Mouse (Mus musculus): ENCODE measurements around the gene Nkiras2. TPM values are rescaled to one million over a fixed set of nuclear protein-coding genes. Genes with fewer than 3 reads are reported as not detected.
"Not testable (repeated sequence)": the region's sequence is repeated elsewhere in the genome, so short reads cannot be mapped to it uniquely, and the experiment has no call there.

The Nkiras2 gene
- polyA plus RNA-seq, 1 experiment from 2014 or later = 19.7 TPM

DNA sequence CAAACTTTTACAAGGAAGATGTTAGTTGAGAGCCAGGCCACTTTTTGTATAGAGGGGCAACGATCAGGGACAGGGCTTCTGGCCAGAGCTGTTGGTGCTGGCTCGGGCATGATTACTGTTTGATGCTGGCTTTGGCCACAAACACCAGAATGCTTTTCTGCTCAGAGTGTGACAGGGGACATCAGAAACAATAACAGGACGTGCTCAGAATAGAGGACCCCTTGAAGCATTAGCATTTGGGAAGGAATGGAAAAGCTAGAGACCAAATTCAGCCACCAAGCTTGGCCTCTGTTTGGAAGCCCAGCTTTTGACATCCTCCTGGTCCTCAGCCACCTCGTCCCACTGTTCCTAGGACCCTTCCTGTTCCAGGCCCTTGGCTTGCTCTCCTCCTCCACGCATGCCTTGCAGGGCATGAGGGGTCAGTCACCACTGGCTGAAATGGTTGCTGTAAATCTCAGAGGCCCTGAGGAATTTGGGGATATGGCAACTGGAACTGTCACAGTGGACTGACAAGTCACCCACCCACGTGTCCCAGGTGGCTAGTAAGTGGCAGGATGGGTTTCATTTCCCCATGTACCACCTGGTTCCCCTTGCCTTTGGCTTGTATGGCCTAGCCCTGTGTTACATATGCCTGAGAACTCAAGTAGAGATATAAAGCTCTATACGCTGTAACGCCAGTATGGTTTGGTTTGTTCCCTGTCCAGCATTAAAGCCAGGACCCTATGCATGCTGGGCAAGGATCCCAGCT is 41.0 kb upstream of the Nkiras2 start:
- peaks cover 3% of the 10 kb centered on the region; the same call in 1 of the 2 replicates for H3K36me3 ChIP-seq (ENCODE audit: control insufficient read depth, insufficient read depth)
- ATAC-seq (ENCODE audit: low read depth) = no peak
- no peak overlapping the region for H3K4me2 ChIP-seq (ENCODE audit: low read depth, low read length)
- H3K9me3 ChIP-seq (replicated peaks; ENCODE audit: control insufficient read depth, low read length) = no peaks in the 10 kb centered on the region
- H3K27ac ChIP-seq (ENCODE audit: low read length) = no peak overlapping the region
- peaks cover 14% of the 10 kb centered on the region for H3K4me1 ChIP-seq (ENCODE audit: control insufficient read depth, low read depth, low read length)
- no peak overlapping the region for H3K4me3 ChIP-seq (ENCODE audit: low read depth, low read length)
- WGBS (ENCODE audit: insufficient replicate concordance) = 72% methylated on average over 8 of the region's 8 CpGs
- H3K9ac ChIP-seq (ENCODE audit: low read depth, low read length) = no peak overlapping the region
- no peaks in the 10 kb centered on the region for H3K27me3 ChIP-seq (ENCODE audit: control insufficient read depth, insufficient read depth, low read depth, low read length)

DNA sequence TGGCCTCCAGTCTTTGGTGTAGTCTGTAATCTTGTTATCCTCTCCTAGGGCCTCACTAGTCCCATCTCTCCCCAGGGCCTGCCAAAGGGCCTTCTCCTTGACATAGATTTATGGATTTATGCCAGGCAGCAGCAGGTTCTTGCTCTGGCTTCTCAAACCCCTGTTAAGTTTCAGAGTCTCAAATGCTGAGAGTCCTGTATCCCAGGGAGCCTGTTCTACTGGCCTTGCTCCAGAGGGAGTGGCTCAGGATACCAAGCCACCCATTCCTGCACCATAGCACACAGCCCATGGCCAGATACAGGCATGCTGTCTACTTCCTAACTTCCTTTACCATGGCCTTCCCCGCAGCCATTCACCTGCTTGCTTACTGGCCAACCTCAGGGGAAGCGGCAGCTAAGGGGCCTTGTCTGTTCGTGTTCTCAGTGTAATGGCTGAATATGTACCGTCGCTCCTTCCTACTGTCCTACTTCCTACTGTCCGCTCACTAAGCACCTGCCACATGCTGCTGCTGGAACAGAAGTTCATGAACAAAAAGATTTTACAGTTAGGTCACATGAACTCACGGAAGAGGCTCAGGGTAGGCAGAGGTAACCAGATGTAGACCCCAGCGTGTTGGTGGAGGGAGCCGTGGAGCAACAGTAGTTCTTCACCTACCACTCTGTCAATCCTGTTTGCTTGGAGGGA is 39.8 kb upstream of the Nkiras2 start:
- Histone ChIP-seq H3K4me3 (ENCODE audit: low read depth, low read length) (no peak overlapping the region), H3K36me3 (ENCODE audit: control insufficient read depth, insufficient read depth) (peaks cover 14% of the 10 kb centered on the region), H3K9ac (ENCODE audit: low read depth, low read length) (no peak overlapping the region), H3K9me3 (replicated peaks; ENCODE audit: control insufficient read depth, low read length) (no peaks in the 10 kb centered on the region), H3K27me3 (ENCODE audit: control insufficient read depth, insufficient read depth, low read depth, low read length) (no peaks in the 10 kb centered on the region), H3K4me1 (ENCODE audit: control insufficient read depth, low read depth, low read length) (peaks cover 14% of the 10 kb centered on the region), H3K4me2 (ENCODE audit: low read depth, low read length) (no peak overlapping the region), H3K27ac (ENCODE audit: low read length) (no peak overlapping the region)
- no peak for ATAC-seq (ENCODE audit: low read depth)
- WGBS (ENCODE audit: insufficient replicate concordance) = 86% methylated on average over 9 of the region's 9 CpGs

DNA sequence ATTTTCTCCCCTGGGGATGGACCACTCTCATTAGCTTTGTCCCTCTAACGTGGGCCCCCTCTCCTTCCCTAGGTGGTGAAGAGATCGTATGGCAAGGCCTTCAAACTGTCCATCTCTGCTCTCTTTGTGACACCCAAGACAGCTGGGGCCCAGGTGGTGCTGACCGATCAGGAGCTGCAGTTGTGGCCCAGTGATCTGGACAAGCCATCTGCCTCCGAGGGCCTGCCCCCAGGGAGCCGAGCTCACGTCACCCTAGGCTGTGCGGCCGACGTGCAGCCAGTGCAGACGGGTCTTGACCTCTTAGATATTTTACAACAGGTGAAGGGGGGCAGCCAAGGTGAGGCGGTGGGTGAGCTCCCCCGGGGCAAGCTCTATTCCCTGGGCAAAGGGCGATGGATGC is 38.8 kb upstream of the Nkiras2 start:
- H3K4me2 ChIP-seq (ENCODE audit: low read depth, low read length) = no peak overlapping the region
- no peak for ATAC-seq (ENCODE audit: low read depth)
- H3K4me1 ChIP-seq (ENCODE audit: control insufficient read depth, low read depth, low read length) = peaks cover 6% of the 10 kb centered on the region
- no peaks in the 10 kb centered on the region for H3K27me3 ChIP-seq (ENCODE audit: control insufficient read depth, insufficient read depth, low read depth, low read length)
- no peak overlapping the region for H3K4me3 ChIP-seq (ENCODE audit: low read depth, low read length)
- no peak overlapping the region for H3K9ac ChIP-seq (ENCODE audit: low read depth, low read length)
- H3K27ac ChIP-seq (ENCODE audit: low read length) = no peak overlapping the region
- peaks cover 19% of the 10 kb centered on the region for H3K36me3 ChIP-seq (ENCODE audit: control insufficient read depth, insufficient read depth)
- WGBS (ENCODE audit: insufficient replicate concordance) = 86% methylated on average over 13 of the region's 13 CpGs
- H3K9me3 ChIP-seq (replicated peaks; ENCODE audit: control insufficient read depth, low read length) = no peaks in the 10 kb centered on the region

DNA sequence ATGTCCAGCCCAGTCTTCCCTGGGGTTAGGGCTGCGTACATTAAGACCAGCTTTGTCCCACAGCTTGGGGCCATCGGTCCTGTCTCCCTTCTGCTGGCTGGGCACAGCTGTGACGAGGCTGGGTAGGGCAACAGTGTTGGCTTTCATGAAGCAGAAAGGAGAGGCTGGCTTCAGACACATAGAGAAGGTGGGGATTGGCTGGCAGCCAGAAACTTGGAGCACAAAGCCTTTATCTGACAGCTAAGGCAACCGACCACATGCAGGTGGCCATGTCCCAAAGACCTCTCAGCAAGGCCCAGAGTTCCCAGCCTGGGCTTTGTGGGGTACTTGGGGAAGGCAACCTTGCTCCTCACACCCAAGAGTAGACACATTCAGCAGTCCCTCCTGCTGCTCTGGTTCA is 37.3 kb upstream of the Nkiras2 start:
- ATAC-seq (ENCODE audit: low read depth) = no peak
- 63% methylated on average over 4 of the region's 4 CpGs for WGBS (ENCODE audit: insufficient replicate concordance)

DNA sequence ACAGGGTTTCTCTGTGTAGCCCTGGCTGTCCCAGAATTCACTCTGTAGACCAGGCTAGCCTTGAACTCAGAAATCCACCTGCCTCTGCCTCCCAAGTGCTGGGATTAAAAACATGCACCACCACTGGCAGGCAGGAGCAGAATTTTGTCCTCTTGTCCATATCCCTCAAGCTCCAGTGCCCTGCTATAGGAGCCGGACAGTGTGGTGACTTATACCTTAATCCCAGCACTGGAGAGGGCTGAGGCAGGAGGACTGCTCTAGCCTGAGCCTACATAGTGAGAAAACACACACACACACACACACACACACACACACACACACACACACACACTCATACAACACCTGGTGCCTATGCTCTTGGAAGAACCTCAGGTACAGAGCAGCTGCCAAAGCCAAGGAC is 36.6 kb upstream of the Nkiras2 start:
- H3K27me3 ChIP-seq (ENCODE audit: control insufficient read depth, insufficient read depth, low read depth, low read length); H3K4me1 ChIP-seq (ENCODE audit: control insufficient read depth, low read depth, low read length); H3K4me3 ChIP-seq (ENCODE audit: low read depth, low read length); H3K27ac ChIP-seq (ENCODE audit: low read length); H3K9ac ChIP-seq (ENCODE audit: low read depth, low read length); H3K4me2 ChIP-seq (ENCODE audit: low read depth, low read length); ATAC-seq (ENCODE audit: low read depth); H3K9me3 ChIP-seq (replicated peaks; ENCODE audit: control insufficient read depth, low read length): not testable (repeated sequence)
- H3K36me3 ChIP-seq (ENCODE audit: control insufficient read depth, insufficient read depth) = peaks cover 32% of the 10 kb centered on the region
- 83% methylated on average over 1 of the region's 1 CpGs for WGBS (ENCODE audit: insufficient replicate concordance)

More for the DNA sequence above, 37.3 kb upstream of the Nkiras2 start:
- Histone ChIP-seq H3K27me3 (ENCODE audit: control insufficient read depth, insufficient read depth, low read depth, low read length) (no peaks in the 10 kb centered on the region), H3K36me3 (ENCODE audit: control insufficient read depth, insufficient read depth) (peaks cover 32% of the 10 kb centered on the region), H3K9ac (ENCODE audit: low read depth, low read length) (no peak overlapping the region), H3K4me2 (ENCODE audit: low read depth, low read length) (no peak overlapping the region), H3K27ac (ENCODE audit: low read length) (no peak overlapping the region), H3K9me3 (replicated peaks; ENCODE audit: control insufficient read depth, low read length) (no peaks in the 10 kb centered on the region), H3K4me1 (ENCODE audit: control insufficient read depth, low read depth, low read length) (no peaks in the 10 kb centered on the region), H3K4me3 (ENCODE audit: low read depth, low read length) (no peak overlapping the region)

DNA sequence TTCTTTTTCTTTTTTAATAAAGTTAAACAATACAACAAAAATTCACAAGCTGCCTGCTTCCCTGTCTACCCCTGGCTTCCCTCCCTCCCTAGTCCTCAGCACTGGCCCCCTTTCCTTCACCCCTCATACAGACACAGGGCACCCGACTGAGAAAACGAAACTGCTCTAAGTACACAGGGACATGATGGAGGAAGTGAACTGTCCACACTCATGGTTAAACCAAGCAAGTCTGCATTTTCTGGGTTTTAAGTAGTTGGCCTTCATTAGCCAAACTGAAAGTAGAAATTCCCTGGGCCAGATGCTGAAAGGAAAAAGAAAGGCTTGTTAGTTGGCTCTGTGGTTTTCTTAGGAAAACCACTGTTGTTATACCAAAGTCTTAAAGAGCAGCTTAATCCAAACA is 36.2 kb upstream of the Nkiras2 start:
- ATAC-seq (ENCODE audit: low read depth) = no peak
- no peak overlapping the region for H3K9ac ChIP-seq (ENCODE audit: low read depth, low read length)
- H3K4me1 ChIP-seq (ENCODE audit: control insufficient read depth, low read depth, low read length) = no peaks in the 10 kb centered on the region
- no peaks in the 10 kb centered on the region for H3K27me3 ChIP-seq (ENCODE audit: control insufficient read depth, insufficient read depth, low read depth, low read length)
- WGBS (ENCODE audit: insufficient replicate concordance) = 74% methylated on average over 2 of the region's 2 CpGs
- no peak overlapping the region for H3K4me2 ChIP-seq (ENCODE audit: low read depth, low read length)
- H3K4me3 ChIP-seq (ENCODE audit: low read depth, low read length) = no peak overlapping the region
- H3K27ac ChIP-seq (ENCODE audit: low read length) = no peak overlapping the region
- H3K9me3 ChIP-seq (replicated peaks; ENCODE audit: control insufficient read depth, low read length) = no peaks in the 10 kb centered on the region
- peaks cover 32% of the 10 kb centered on the region for H3K36me3 ChIP-seq (ENCODE audit: control insufficient read depth, insufficient read depth)

DNA sequence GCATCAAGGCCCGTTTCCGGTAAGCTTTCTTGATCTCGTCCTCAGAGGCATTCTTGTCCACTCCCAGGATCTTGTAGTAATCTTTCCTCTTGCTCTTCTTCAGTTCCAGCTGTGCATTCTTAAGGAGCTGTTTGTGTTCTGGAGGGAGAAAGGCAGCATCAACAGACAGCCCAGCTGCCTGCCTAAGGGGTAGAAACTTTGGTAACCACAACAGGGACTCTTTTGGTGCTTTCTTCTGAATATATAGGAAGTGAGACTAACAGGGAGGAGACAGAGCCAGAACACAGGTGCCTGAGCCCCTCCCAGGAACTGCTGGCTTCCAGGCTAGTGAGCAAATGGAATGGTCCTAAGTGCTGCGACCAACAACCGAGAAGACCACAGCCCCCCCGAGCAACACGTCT is 34.5 kb upstream of the Nkiras2 start:
- no peaks in the 10 kb centered on the region for H3K27me3 ChIP-seq (ENCODE audit: control insufficient read depth, insufficient read depth, low read depth, low read length)
- no peak overlapping the region for H3K27ac ChIP-seq (ENCODE audit: low read length)
- no peak overlapping the region for H3K4me3 ChIP-seq (ENCODE audit: low read depth, low read length)
- peaks cover 43% of the 10 kb centered on the region for H3K36me3 ChIP-seq (ENCODE audit: control insufficient read depth, insufficient read depth)
- no peak for ATAC-seq (ENCODE audit: low read depth)
- no peaks in the 10 kb centered on the region for H3K4me1 ChIP-seq (ENCODE audit: control insufficient read depth, low read depth, low read length)
- no peak overlapping the region for H3K9ac ChIP-seq (ENCODE audit: low read depth, low read length)
- 80% methylated on average over 7 of the region's 7 CpGs for WGBS (ENCODE audit: insufficient replicate concordance)
- no peaks in the 10 kb centered on the region for H3K9me3 ChIP-seq (replicated peaks; ENCODE audit: control insufficient read depth, low read length)
- H3K4me2 ChIP-seq (ENCODE audit: low read depth, low read length) = no peak overlapping the region

DNA sequence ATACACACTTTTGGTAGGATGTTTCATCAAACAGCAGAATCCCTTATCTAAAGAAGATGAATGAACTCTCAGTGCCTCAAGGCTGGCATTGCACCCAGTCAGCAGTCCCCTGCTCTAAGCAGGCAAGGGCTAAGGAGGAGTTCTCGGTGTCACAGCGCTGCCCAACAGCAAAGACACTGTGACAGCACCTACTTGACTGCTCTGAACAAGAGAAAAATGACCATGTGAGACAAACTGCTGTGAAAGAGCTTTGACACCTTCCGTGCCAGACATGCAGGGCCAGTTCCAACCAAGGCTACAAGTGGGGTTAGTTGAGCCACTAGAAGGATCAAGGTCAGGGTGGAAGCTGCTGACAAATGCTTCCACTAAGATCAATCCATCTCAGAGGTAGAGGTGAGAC is 33.9 kb upstream of the Nkiras2 start:
- no peaks in the 10 kb centered on the region for H3K9me3 ChIP-seq (replicated peaks; ENCODE audit: control insufficient read depth, low read length)
- H3K27ac ChIP-seq (ENCODE audit: low read length) = no peak overlapping the region
- no peak overlapping the region for H3K4me3 ChIP-seq (ENCODE audit: low read depth, low read length)
- H3K4me2 ChIP-seq (ENCODE audit: low read depth, low read length) = no peak overlapping the region
- 85% methylated on average over 3 of the region's 3 CpGs for WGBS (ENCODE audit: insufficient replicate concordance)
- ATAC-seq (ENCODE audit: low read depth) = no peak
- H3K4me1 ChIP-seq (ENCODE audit: control insufficient read depth, low read depth, low read length) = no peaks in the 10 kb centered on the region
- H3K36me3 ChIP-seq (ENCODE audit: control insufficient read depth, insufficient read depth) = peaks cover 49% of the 10 kb centered on the region
- H3K27me3 ChIP-seq (ENCODE audit: control insufficient read depth, insufficient read depth, low read depth, low read length) = no peaks in the 10 kb centered on the region
- H3K9ac ChIP-seq (ENCODE audit: low read depth, low read length) = no peak overlapping the region

DNA sequence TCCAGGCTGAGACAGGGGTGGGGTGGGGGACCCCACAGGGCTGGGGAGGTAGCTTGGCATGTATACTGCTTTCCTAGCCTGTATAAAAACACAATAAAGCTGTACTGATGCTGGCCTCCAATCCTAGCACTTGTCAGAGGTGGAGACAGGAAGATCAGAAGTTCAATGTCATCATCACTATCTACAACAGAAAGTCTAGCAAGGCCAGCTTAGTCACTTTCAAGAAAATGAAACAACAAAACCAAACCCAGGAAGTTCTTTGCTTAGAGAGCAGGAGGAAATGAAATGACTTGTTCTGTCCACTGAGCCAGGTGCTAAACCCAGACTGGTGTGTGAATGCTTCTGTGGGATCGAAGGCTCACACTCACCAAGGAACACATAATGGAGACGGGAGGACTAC is 30.6 kb upstream of the Nkiras2 start:
- H3K36me3 ChIP-seq (ENCODE audit: control insufficient read depth, insufficient read depth) = peaks cover 68% of the 10 kb centered on the region
- H3K9me3 ChIP-seq (replicated peaks; ENCODE audit: control insufficient read depth, low read length) = no peaks in the 10 kb centered on the region
- H3K9ac ChIP-seq (ENCODE audit: low read depth, low read length) = no peak overlapping the region
- no peak overlapping the region for H3K4me2 ChIP-seq (ENCODE audit: low read depth, low read length)
- ATAC-seq (ENCODE audit: low read depth) = no peak
- H3K27me3 ChIP-seq (ENCODE audit: control insufficient read depth, insufficient read depth, low read depth, low read length) = no peaks in the 10 kb centered on the region
- H3K27ac ChIP-seq (ENCODE audit: low read length) = 0 out of 2 replicates have a peak overlapping the region, but pooled peaks have one; percentile 21
- H3K4me1 ChIP-seq (ENCODE audit: control insufficient read depth, low read depth, low read length) = no peaks in the 10 kb centered on the region
- H3K4me3 ChIP-seq (ENCODE audit: low read depth, low read length) = no peak overlapping the region
- WGBS (ENCODE audit: insufficient replicate concordance) = 82% methylated on average over 2 of the region's 2 CpGs
